In genomic region chr8:122864719-122865129, GRCm38 (mm10) we compare ENCODE assay signal across 8 mouse cellular contexts. TPM values are rescaled to one million over a fixed set of nuclear protein-coding genes. Genes with fewer than 3 reads are reported as not detected.
A peak's percentile ranks its signal among the peaks of the same experiment; 100 is the strongest.
DNase-seq lines count a peak whose midpoint lies in the region; ATAC-seq and TF ChIP-seq lines count a peak whose summit lies in the region.

No protein-coding gene starts in this region.

- peaks cover 7% of the 10 kb centered on the region; the same call in 1 of the 2 replicates for H3K9me3 ChIP-seq in kidney, embryonic 15.5 days (replicated peaks)
- H3K9me3 ChIP-seq in neural tube, embryonic 12.5 days: peaks cover 12% of the 10 kb centered on the region; the same call in 1 of the 2 replicates

- no peak for DNase-seq in kidney, postnatal 36 days
- peak; percentile 37 for DNase-seq in induced T-regulatory cell, adult 2 months (ENCODE audit: low read depth)
- DNase-seq in adrenal gland, adult 8-10 months: no peak
- DNase-seq in gastrocnemius, postnatal 14 days: no peak
- no peak for DNase-seq in spleen, postnatal 36 days (ENCODE audit: low spot score in 2 of 2)

- TF ChIP-seq POLR2A in cortical plate, adult 2 months (IDR thresholded peaks at IDR 0.05; ENCODE audit: extremely low read depth, insufficient read depth, low read length): no peak

- no peaks in the 10 kb centered on the region for H3K27me3 ChIP-seq in kidney, embryonic 15.5 days
- no peaks in the 10 kb centered on the region; the same call in 1 of the 2 replicates for H3K27me3 ChIP-seq in neural tube, embryonic 12.5 days (replicated peaks)

- peak overlapping the region; percentile 57 for H3K4me2 ChIP-seq in kidney, embryonic 15.5 days
- peak overlapping the region; percentile 51 for H3K4me2 ChIP-seq in neural tube, embryonic 12.5 days (replicated peaks)

- 0 out of 2 replicates have a peak, but pooled peaks have one; percentile 16 for ATAC-seq in kidney, embryonic 15.5 days (replicated peaks; ENCODE audit: low FRiP score)
- ATAC-seq in neural tube, embryonic 12.5 days (ENCODE audit: low FRiP score, low read depth): 0 out of 2 replicates have a peak, but pooled peaks have one; percentile 50

- no peak overlapping the region for H3K27ac ChIP-seq in kidney, embryonic 15.5 days
- no peak overlapping the region for H3K27ac ChIP-seq in cortical plate, adult 2 months (ENCODE audit: insufficient read depth, low read length)
- H3K27ac ChIP-seq in neural tube, embryonic 12.5 days: no peak overlapping the region; the same call in 1 of the 2 replicates

- H3K36me3 ChIP-seq in kidney, embryonic 15.5 days: no peaks in the 10 kb centered on the region
- no peaks in the 10 kb centered on the region for H3K36me3 ChIP-seq in neural tube, embryonic 12.5 days

- H3K4me1 ChIP-seq in kidney, embryonic 15.5 days: peaks cover 10% of the 10 kb centered on the region
- no peaks in the 10 kb centered on the region for H3K4me1 ChIP-seq in cortical plate, adult 2 months (ENCODE audit: control insufficient read depth, insufficient read depth, low read length)
- H3K4me1 ChIP-seq in neural tube, embryonic 12.5 days: 0 out of 2 replicates have a peak, but pooled peaks cover 3% of the 10 kb centered on the region

- 52% methylated on average over 26 of the region's 26 CpGs for WGBS in kidney, embryonic 15.5 days
- 57% methylated on average over 26 of the region's 26 CpGs for WGBS in neural tube, embryonic 12.5 days

- no peak for TF ChIP-seq CTCF in cortical plate, adult 2 months (IDR thresholded peaks at IDR 0.05; ENCODE audit: extremely low read depth, insufficient read depth, low read length)

- intact Hi-C loops in gastrocnemius, postnatal 14 days (cut with DNase I; ENCODE audit: low total_unique reads): no loop called here

- H3K9ac ChIP-seq in kidney, embryonic 15.5 days: no peak overlapping the region; the same call in 1 of the 2 replicates
- H3K9ac ChIP-seq in neural tube, embryonic 12.5 days: no peak overlapping the region

- H3K4me3 ChIP-seq in kidney, embryonic 15.5 days (replicated peaks): peak overlapping the region; percentile 30
- peak overlapping the region; percentile 36 for H3K4me3 ChIP-seq in cortical plate, adult 2 months (ENCODE audit: insufficient read depth, low read length)
- peak overlapping the region; percentile 18 for H3K4me3 ChIP-seq in neural tube, embryonic 12.5 days

RNA-seq across cellular contexts. Expression of gene Cdh15, which starts 17.0 kb away (rescaled TPM):
- polyA plus RNA-seq in kidney, embryonic 15.5 days (2015; fragmentation: Nextera tagmentation; extraction: Ambion mirVana): 2.3 and 3.2 TPM in 2 replicates
- polyA plus RNA-seq in cortical plate, adult 2 months (2012; rRNA removed): 1.1 and 1.2 TPM in 2 replicates
- 5.4 and 7.2 TPM in 2 replicates for polyA plus RNA-seq in neural tube, embryonic 12.5 days (2016; fragmentation: Nextera tagmentation; extraction: Ambion mirVana)
- total RNA-seq in adrenal gland, adult 8-10 months (2022): 1 to 10 TPM in 3 of 4 experiments, under 1 TPM in 1; 0.55 to 1.2 (median 1.2) TPM
- 10 to 100 TPM; 16.2 to 20.9 TPM for total RNA-seq in gastrocnemius, postnatal 14 days (2021)
